Mouse (Mus musculus): ENCODE data around the gene Wars. TPM values are rescaled to one million over a fixed set of nuclear protein-coding genes. Genes with fewer than 3 reads are reported as not detected.

The Wars gene
- total RNA-seq, 2 experiments from 2014 or later, result 27.5 to 65.5 TPM

GRCm38 (mm10) chr12:108912442-108912841 is 18.5 kb upstream of the Wars start:
- ATAC-seq (replicated peaks; ENCODE audit: poor library complexity, severe bottlenecking), result no peak

- ATAC-seq (replicated peaks; ENCODE audit: poor library complexity, severe bottlenecking), result no peak
These were observed 16.0 kb upstream of the Wars start for GRCm38 (mm10) chr12:108909846-108910433.

- ATAC-seq (replicated peaks; ENCODE audit: poor library complexity, severe bottlenecking), result no peak
These were observed 12.4 kb upstream of the Wars start for GRCm38 (mm10) chr12:108906398-108906797.

GRCm38 (mm10) chr12:108905620-108906302 is 11.8 kb upstream of the Wars start:
- no peak for ATAC-seq (replicated peaks; ENCODE audit: poor library complexity, severe bottlenecking)

GRCm38 (mm10) chr12:108904276-108904653 is 10.3 kb upstream of the Wars start:
- ATAC-seq (replicated peaks; ENCODE audit: poor library complexity, severe bottlenecking), result no peak

GRCm38 (mm10) chr12:108903600-108904275 is 9.8 kb upstream of the Wars start:
- ATAC-seq (replicated peaks; ENCODE audit: poor library complexity, severe bottlenecking), result peak; percentile 55; the same call in 1 of the 2 replicates

GRCm38 (mm10) chr12:108902940-108903339 is 9.0 kb upstream of the Wars start:
- ATAC-seq (replicated peaks; ENCODE audit: poor library complexity, severe bottlenecking), result peak; percentile 87

GRCm38 (mm10) chr12:108901346-108901745 is 7.4 kb upstream of the Wars start:
- ATAC-seq (replicated peaks; ENCODE audit: poor library complexity, severe bottlenecking), result no peak

GRCm38 (mm10) chr12:108896006-108896405 is 2.0 kb upstream of the Wars start:
- ATAC-seq (replicated peaks; ENCODE audit: poor library complexity, severe bottlenecking), result no peak

GRCm38 (mm10) chr12:108894432-108894816 is 450 bp upstream of the Wars start:
- ATAC-seq (replicated peaks; ENCODE audit: poor library complexity, severe bottlenecking), result no peak

- peak; percentile 53 for ATAC-seq (replicated peaks; ENCODE audit: poor library complexity, severe bottlenecking)
These were observed 822 bp downstream of the Wars start, which contains the start of gene Wdr25 for GRCm38 (mm10) chr12:108892989-108893714. TSS of gene Wdr25 (plus strand) at chr12:108893631.

GRCm38 (mm10) chr12:108888632-108889031 is 5.3 kb downstream of the Wars start:
- ATAC-seq (replicated peaks; ENCODE audit: poor library complexity, severe bottlenecking), result no peak

GRCm38 (mm10) chr12:108887077-108887476 is 6.9 kb downstream of the Wars start:
- no peak for ATAC-seq (replicated peaks; ENCODE audit: poor library complexity, severe bottlenecking)

- ATAC-seq (replicated peaks; ENCODE audit: poor library complexity, severe bottlenecking), result no peak
These were observed 8.1 kb downstream of the Wars start for GRCm38 (mm10) chr12:108885906-108886305.

GRCm38 (mm10) chr12:108882776-108883175 is 11.2 kb downstream of the Wars start:
- no peak for ATAC-seq (replicated peaks; ENCODE audit: poor library complexity, severe bottlenecking)

GRCm38 (mm10) chr12:108881192-108881591 is 12.8 kb downstream of the Wars start:
- no peak for ATAC-seq (replicated peaks; ENCODE audit: poor library complexity, severe bottlenecking)

- ATAC-seq (replicated peaks; ENCODE audit: poor library complexity, severe bottlenecking), result no peak
These were observed 13.4 kb downstream of the Wars start for GRCm38 (mm10) chr12:108880606-108881005.

- no peak for ATAC-seq (replicated peaks; ENCODE audit: poor library complexity, severe bottlenecking)
These were observed 14.8 kb downstream of the Wars start for GRCm38 (mm10) chr12:108879138-108879537.

- no peak for ATAC-seq (replicated peaks; ENCODE audit: poor library complexity, severe bottlenecking)
These were observed 20.9 kb downstream of the Wars start for GRCm38 (mm10) chr12:108873122-108873521.

- ATAC-seq (replicated peaks; ENCODE audit: poor library complexity, severe bottlenecking), result peak; percentile 67
These were observed 24.4 kb downstream of the Wars start for GRCm38 (mm10) chr12:108869575-108869974.

- ATAC-seq (replicated peaks; ENCODE audit: poor library complexity, severe bottlenecking), result no peak
These were observed 28.9 kb downstream of the Wars start for GRCm38 (mm10) chr12:108865007-108865494.

Data from granulocyte monocyte progenitor cell, adult 5-6 weeks (primary cell).